Mouse (Mus musculus) bone marrow, adult 2 months (tissue): ENCODE measurements around the gene Erc2. TPM values are rescaled to one million over a fixed set of nuclear protein-coding genes. Genes with fewer than 3 reads are reported as not detected.

ENCODE experiments used
- H3K27ac ChIP-seq: fragments of 200-500 bp; 2 replicates; pipeline ENCODE4 v1.5.1; 2012; ENCODE audit warnings: low read depth, mild to moderate bottlenecking, control low read depth, inconsistent platforms, low read length; ENCODE audit not compliant: control insufficient read depth, poor library complexity, insufficient read depth
- H3K4me1 ChIP-seq: fragments of 200-500 bp; 2 replicates; pipeline ENCODE4 v1.6.1; 2011; ENCODE audit warnings: low read length; ENCODE audit not compliant: control insufficient read depth, insufficient read depth
- H3K4me3 ChIP-seq: fragments of 200-500 bp; replicated peaks from 2 replicates; pipeline ENCODE3; 2011; ENCODE audit warnings: mild to moderate bottlenecking, low read depth, low read length, control low read depth; ENCODE audit not compliant: control insufficient read depth
- CTCF ChIP-seq: fragments of 200-500 bp; IDR thresholded peaks from 2 replicates; pipeline ENCODE4 v1.5.1; 2011; ENCODE audit warnings: low read length, control low read depth; ENCODE audit not compliant: control insufficient read depth, insufficient read depth
- POLR2A ChIP-seq: fragments of 200-500 bp; IDR thresholded peaks from 2 replicates; pipeline ENCODE4 v1.6.1; 2011; ENCODE audit warnings: low read depth, mild to moderate bottlenecking, control low read depth, low read length, borderline replicate concordance; ENCODE audit not compliant: control insufficient read depth
- WGBS: fragments of 180-500 bp; shearing (Covaris S2); methylation state at CpG from one replicate; pipeline ENCODE4 v1.1.7; 2018; 5-methylcytosine and 5-hydroxymethylcytosine counted together
- polyA plus RNA-seq: library from polyadenylated mRNA; stranded (reverse); fragments of >200 nt; gene quantifications from 2 replicates; pipeline ENCODE4 v1.2.4, GENCODE M21; 2011; ENCODE audit warnings: low replicate concordance; ENCODE audit not compliant: missing spikeins, insufficient read depth, insufficient read length

Gene Erc2
- polyA plus RNA-seq, 1 experiment: not detected

GRCm38 (mm10) chr14:27721759-27722158 is 99.5 kb downstream of the Erc2 start:
- TF ChIP-seq CTCF (no peak), POLR2A (no peak)
- 74% methylated on average over 3 of the region's 3 CpGs for WGBS
- H3K4me3 ChIP-seq: no peak overlapping the region
- no peaks in the 10 kb centered on the region for H3K4me1 ChIP-seq
- no peak overlapping the region for H3K27ac ChIP-seq

- Histone ChIP-seq H3K27ac (no peak overlapping the region), H3K4me1 (no peaks in the 10 kb centered on the region), H3K4me3 (no peak overlapping the region)
- 43% methylated on average over 8 of the region's 8 CpGs for WGBS
- TF ChIP-seq POLR2A (no peak), CTCF (no peak)
Observed at GRCm38 (mm10) chr14:27727541-27727940, 105.3 kb downstream of the Erc2 start.

GRCm38 (mm10) chr14:27731086-27731485 is 108.9 kb downstream of the Erc2 start:
- Histone ChIP-seq H3K27ac (no peak overlapping the region), H3K4me1 (no peaks in the 10 kb centered on the region), H3K4me3 (no peak overlapping the region)
- TF ChIP-seq POLR2A (no peak), CTCF (no peak)
- 59% methylated on average over 4 of the region's 4 CpGs for WGBS

- Histone ChIP-seq H3K4me1 (no peaks in the 10 kb centered on the region), H3K27ac (no peak overlapping the region), H3K4me3 (no peak overlapping the region)
- TF ChIP-seq CTCF (no peak), POLR2A (no peak)
- 75% methylated on average over 1 of the region's 1 CpGs for WGBS
Observed at GRCm38 (mm10) chr14:27739436-27739835, 117.2 kb downstream of the Erc2 start.

GRCm38 (mm10) chr14:27741248-27741916 is 119.2 kb downstream of the Erc2 start:
- H3K27ac ChIP-seq: no peak overlapping the region
- 20% methylated on average over 3 of the region's 3 CpGs for WGBS
- TF ChIP-seq POLR2A: no peak

GRCm38 (mm10) chr14:27754340-27754739 is 132.1 kb downstream of the Erc2 start:
- Histone ChIP-seq H3K4me1 (no peaks in the 10 kb centered on the region), H3K4me3 (no peak overlapping the region), H3K27ac (no peak overlapping the region)
- no peak for TF ChIP-seq CTCF
- no peak for TF ChIP-seq POLR2A
- WGBS: 60% methylated on average over 1 of the region's 1 CpGs

More at GRCm38 (mm10) chr14:27741248-27741916, 119.2 kb downstream of the Erc2 start:
- Histone ChIP-seq H3K4me3 (no peak overlapping the region), H3K4me1 (no peaks in the 10 kb centered on the region)

GRCm38 (mm10) chr14:27756901-27757300 is 134.7 kb downstream of the Erc2 start:
- Histone ChIP-seq H3K4me3 (no peak overlapping the region), H3K27ac (no peak overlapping the region), H3K4me1 (no peaks in the 10 kb centered on the region)
- TF ChIP-seq CTCF: no peak
- TF ChIP-seq POLR2A: no peak
- WGBS: 69% methylated on average over 5 of the region's 5 CpGs

- no peaks in the 10 kb centered on the region for H3K4me1 ChIP-seq
- no peak for TF ChIP-seq POLR2A
- no peak for TF ChIP-seq CTCF
- H3K4me3 ChIP-seq: no peak overlapping the region
- WGBS: 79% methylated on average over 1 of the region's 1 CpGs
- H3K27ac ChIP-seq: no peak overlapping the region
Observed at GRCm38 (mm10) chr14:27758230-27758629, 136.0 kb downstream of the Erc2 start.

GRCm38 (mm10) chr14:27759069-27759628 is 136.9 kb downstream of the Erc2 start:
- H3K4me3 ChIP-seq: no peak overlapping the region
- no peak overlapping the region for H3K27ac ChIP-seq
- WGBS: 91% methylated on average over 6 of the region's 6 CpGs
- no peak for TF ChIP-seq CTCF
- no peak for TF ChIP-seq POLR2A
- H3K4me1 ChIP-seq: no peaks in the 10 kb centered on the region
